Mouse (Mus musculus): Measurements from ENCODE around the gene Mtus2.

- TF ChIP-seq POLR2A (IDR thresholded peaks at IDR 0.05; ENCODE audit: extremely low read depth, insufficient read depth, low read length) (no peak), CTCF (IDR thresholded peaks at IDR 0.05; ENCODE audit: low read depth, low read length) (no peak)
Measured at GRCm38 (mm10) chr5:148012156-148012555, 55.0 kb downstream of the Mtus2 start.
